Mouse (Mus musculus): ENCODE results near the gene Gucy1b1. TPM values are rescaled to one million over a fixed set of nuclear protein-coding genes. Genes with fewer than 3 reads are reported as not detected.

Gene Gucy1b1
- polyA plus RNA-seq, 1 experiment, result not detected

DNA sequence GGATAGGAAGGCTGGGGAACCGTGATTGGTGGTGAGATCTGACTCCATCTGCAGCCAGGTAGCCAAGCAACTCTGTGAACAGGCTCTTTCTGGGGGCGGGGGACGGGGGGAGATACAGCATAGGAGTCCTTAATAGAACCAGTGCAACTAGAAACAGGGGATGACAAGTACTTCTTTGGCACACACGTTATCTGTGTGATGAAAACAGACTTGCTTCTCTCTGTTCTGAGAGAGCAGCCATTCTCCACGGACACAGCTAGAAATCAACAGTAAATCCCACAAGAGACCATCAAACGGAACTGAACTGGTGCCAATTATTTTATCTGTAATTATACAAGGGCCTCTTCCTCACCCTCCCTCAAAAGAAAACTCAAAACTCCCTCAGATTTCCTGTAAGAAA is 29.7 kb upstream of the Gucy1b1 start:
- Histone ChIP-seq H3K4me3 (ENCODE audit: insufficient read depth, poor library complexity, severe bottlenecking) (no peak overlapping the region), H3ac (ENCODE audit: control insufficient read depth, insufficient read length, low read depth) (no peak overlapping the region), H3K36me3 (ENCODE audit: control insufficient read depth, insufficient read depth) (no peaks in the 10 kb centered on the region), H3K79me3 (ENCODE audit: low read depth) (no peaks in the 10 kb centered on the region), H3K79me2 (ENCODE audit: control insufficient read depth, insufficient read depth) (no peaks in the 10 kb centered on the region), H3K27me3 (ENCODE audit: control insufficient read depth, insufficient read depth, insufficient read length) (peaks cover 12% of the 10 kb centered on the region)
- TF ChIP-seq CEBPB (IDR thresholded peaks at IDR 0.05; ENCODE audit: low read depth), result no peak
- TF ChIP-seq MYOG (IDR thresholded peaks at IDR 0.05; ENCODE audit: control insufficient read depth, extremely low read depth, insufficient read length), result no peak
- no peak for TF ChIP-seq MAX (IDR thresholded peaks at IDR 0.05)
- TF ChIP-seq FOSL1 (IDR thresholded peaks at IDR 0.05; ENCODE audit: insufficient read depth, low read length, poor library complexity, severe bottlenecking), result no peak
- TF ChIP-seq CTCF (IDR thresholded peaks at IDR 0.05; ENCODE audit: control insufficient read depth, insufficient read depth, insufficient read length), result no peak
- TF ChIP-seq MYOD1 (IDR thresholded peaks at IDR 0.05; ENCODE audit: control insufficient read depth, insufficient read length, low read depth), result no peak
- no peak for TF ChIP-seq USF1 (IDR thresholded peaks at IDR 0.05; ENCODE audit: low read depth)

DNA sequence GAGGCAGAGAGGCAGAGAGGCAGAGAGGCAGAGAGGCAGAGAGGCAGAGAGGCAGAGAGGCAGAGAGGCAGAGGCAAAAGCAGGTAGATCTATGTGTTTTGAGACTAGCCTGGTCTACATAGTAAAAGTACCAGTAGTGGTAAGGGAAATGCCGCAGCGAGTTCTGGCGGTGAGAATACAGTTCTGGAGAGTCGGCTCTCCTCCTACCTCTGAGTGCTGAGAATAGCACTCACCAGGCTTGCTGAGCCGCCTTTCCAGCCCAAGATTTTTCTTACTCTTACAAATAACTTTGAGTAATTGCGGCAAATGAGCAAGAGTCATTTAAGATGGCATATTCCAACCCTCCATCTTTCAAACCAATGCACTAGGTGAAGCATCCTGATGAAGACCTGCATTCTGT is 24.6 kb upstream of the Gucy1b1 start:
- Histone ChIP-seq H3K79me2 (ENCODE audit: control insufficient read depth, insufficient read depth) (no peaks in the 10 kb centered on the region), H3K27me3 (ENCODE audit: control insufficient read depth, insufficient read depth, insufficient read length) (peaks cover 5% of the 10 kb centered on the region), H3K36me3 (ENCODE audit: control insufficient read depth, insufficient read depth) (no peaks in the 10 kb centered on the region), H3K79me3 (ENCODE audit: low read depth) (no peaks in the 10 kb centered on the region), H3ac (ENCODE audit: control insufficient read depth, insufficient read length, low read depth) (no peak overlapping the region), H3K4me3 (ENCODE audit: insufficient read depth, poor library complexity, severe bottlenecking) (no peak overlapping the region)
- TF ChIP-seq FOSL1 (IDR thresholded peaks at IDR 0.05; ENCODE audit: insufficient read depth, low read length, poor library complexity, severe bottlenecking), result no peak
- no peak for TF ChIP-seq MYOG (IDR thresholded peaks at IDR 0.05; ENCODE audit: control insufficient read depth, extremely low read depth, insufficient read length)
- TF ChIP-seq CEBPB (IDR thresholded peaks at IDR 0.05; ENCODE audit: low read depth), result no peak
- no peak for TF ChIP-seq CTCF (IDR thresholded peaks at IDR 0.05; ENCODE audit: control insufficient read depth, insufficient read depth, insufficient read length)
- no peak for TF ChIP-seq MYOD1 (IDR thresholded peaks at IDR 0.05; ENCODE audit: control insufficient read depth, insufficient read length, low read depth)
- TF ChIP-seq USF1 (IDR thresholded peaks at IDR 0.05; ENCODE audit: low read depth), result no peak
- no peak for TF ChIP-seq MAX (IDR thresholded peaks at IDR 0.05)

DNA sequence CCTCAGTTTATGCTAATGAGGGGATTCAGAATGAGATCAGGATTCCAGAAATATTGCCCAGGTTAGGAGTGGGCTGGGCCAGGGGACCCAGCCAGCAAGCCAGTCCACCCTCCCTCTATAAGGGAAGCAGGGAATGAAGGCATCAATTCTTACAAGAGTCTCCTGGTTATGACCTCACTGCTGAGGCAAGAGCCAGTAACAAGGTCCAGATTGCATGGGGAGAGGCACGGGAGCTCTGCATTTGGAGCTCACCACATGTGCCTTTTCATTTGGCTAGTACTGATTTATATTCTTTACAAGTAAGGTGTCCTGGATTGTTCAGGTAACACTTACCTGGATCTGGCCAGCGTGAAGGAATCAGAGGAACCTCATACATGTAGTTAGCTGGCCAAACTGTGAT is 22.3 kb upstream of the Gucy1b1 start:
- TF ChIP-seq FOSL1 (IDR thresholded peaks at IDR 0.05; ENCODE audit: insufficient read depth, low read length, poor library complexity, severe bottlenecking), result no peak
- no peak for TF ChIP-seq MYOD1 (IDR thresholded peaks at IDR 0.05; ENCODE audit: control insufficient read depth, insufficient read length, low read depth)
- no peak for TF ChIP-seq USF1 (IDR thresholded peaks at IDR 0.05; ENCODE audit: low read depth)
- Histone ChIP-seq H3K36me3 (ENCODE audit: control insufficient read depth, insufficient read depth) (no peaks in the 10 kb centered on the region), H3K4me3 (ENCODE audit: insufficient read depth, poor library complexity, severe bottlenecking) (no peak overlapping the region), H3K79me2 (ENCODE audit: control insufficient read depth, insufficient read depth) (no peaks in the 10 kb centered on the region), H3ac (ENCODE audit: control insufficient read depth, insufficient read length, low read depth) (no peak overlapping the region), H3K79me3 (ENCODE audit: low read depth) (no peaks in the 10 kb centered on the region), H3K27me3 (ENCODE audit: control insufficient read depth, insufficient read depth, insufficient read length) (peaks cover 5% of the 10 kb centered on the region)

DNA sequence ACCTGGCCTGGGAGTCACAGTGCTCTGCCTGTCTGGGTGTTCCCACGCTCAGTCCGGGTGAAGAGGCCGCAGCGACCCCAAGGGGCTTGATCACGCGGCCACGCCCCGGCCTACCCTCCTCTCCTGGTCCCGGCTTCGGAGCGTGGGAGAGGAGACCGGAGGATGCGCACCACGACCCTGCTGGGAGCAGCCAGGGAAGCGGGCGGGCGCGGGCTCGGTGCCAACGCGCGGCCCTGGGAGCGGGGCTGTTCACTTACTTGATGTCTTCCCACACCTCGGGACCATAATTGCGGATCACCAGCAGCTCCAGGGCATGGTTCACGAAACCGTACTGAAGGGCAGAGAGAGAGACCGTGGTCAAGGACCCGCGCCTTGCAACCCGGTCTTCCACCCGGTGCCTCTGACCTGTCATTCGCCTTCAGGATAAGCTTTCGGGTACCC is 728 bp downstream of the Gucy1b1 start:
- H3K4me3 ChIP-seq (ENCODE audit: insufficient read depth, poor library complexity, severe bottlenecking), result no peak overlapping the region
- no peaks in the 10 kb centered on the region for H3K27me3 ChIP-seq (ENCODE audit: control insufficient read depth, insufficient read depth, insufficient read length)
- no peaks in the 10 kb centered on the region for H3K79me2 ChIP-seq (ENCODE audit: control insufficient read depth, insufficient read depth)
- TF ChIP-seq MYOD1 (IDR thresholded peaks at IDR 0.05; ENCODE audit: control insufficient read depth, insufficient read length, low read depth), result no peak
- TF ChIP-seq MAX (IDR thresholded peaks at IDR 0.05), result no peak
- no peak for TF ChIP-seq CEBPB (IDR thresholded peaks at IDR 0.05; ENCODE audit: low read depth)
- TF ChIP-seq USF1 (IDR thresholded peaks at IDR 0.05; ENCODE audit: low read depth), result no peak
- TF ChIP-seq FOSL1 (IDR thresholded peaks at IDR 0.05; ENCODE audit: insufficient read depth, low read length, poor library complexity, severe bottlenecking), result no peak
- TF ChIP-seq MYOG (IDR thresholded peaks at IDR 0.05; ENCODE audit: control insufficient read depth, extremely low read depth, insufficient read length), result no peak
- no peak for TF ChIP-seq CTCF (IDR thresholded peaks at IDR 0.05; ENCODE audit: control insufficient read depth, insufficient read depth, insufficient read length)
- H3ac ChIP-seq (ENCODE audit: control insufficient read depth, insufficient read length, low read depth), result no peak overlapping the region
- H3K79me3 ChIP-seq (ENCODE audit: low read depth), result no peaks in the 10 kb centered on the region
- H3K36me3 ChIP-seq (ENCODE audit: control insufficient read depth, insufficient read depth), result no peaks in the 10 kb centered on the region

DNA sequence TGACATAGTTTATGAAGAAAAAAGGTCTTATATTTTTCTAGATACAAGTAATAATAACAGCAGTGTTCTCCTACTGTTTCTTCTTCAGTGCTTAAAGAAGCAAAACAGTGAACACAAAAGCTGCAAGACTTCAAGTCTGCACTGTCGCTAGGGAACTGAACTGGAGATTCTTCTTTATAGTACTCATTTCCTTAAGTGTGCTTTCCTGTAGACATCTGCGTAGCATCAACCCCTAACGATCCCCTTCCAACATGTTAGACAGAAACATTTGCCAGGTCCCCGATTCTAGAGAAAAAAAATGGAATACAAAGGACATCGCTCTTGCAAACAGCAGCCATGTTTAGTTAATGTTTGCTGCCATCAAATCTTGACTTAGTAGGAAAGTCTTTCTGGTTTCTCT is 6.7 kb downstream of the Gucy1b1 start:
- no peaks in the 10 kb centered on the region for H3K36me3 ChIP-seq (ENCODE audit: control insufficient read depth, insufficient read depth)
- H3ac ChIP-seq (ENCODE audit: control insufficient read depth, insufficient read length, low read depth), result no peak overlapping the region
- TF ChIP-seq CTCF (IDR thresholded peaks at IDR 0.05; ENCODE audit: control insufficient read depth, insufficient read depth, insufficient read length) (no peak), MYOD1 (IDR thresholded peaks at IDR 0.05; ENCODE audit: control insufficient read depth, insufficient read length, low read depth) (no peak), MYOG (IDR thresholded peaks at IDR 0.05; ENCODE audit: control insufficient read depth, extremely low read depth, insufficient read length) (no peak), USF1 (IDR thresholded peaks at IDR 0.05; ENCODE audit: low read depth) (no peak), MAX (IDR thresholded peaks at IDR 0.05) (no peak), FOSL1 (IDR thresholded peaks at IDR 0.05; ENCODE audit: insufficient read depth, low read length, poor library complexity, severe bottlenecking) (no peak), CEBPB (IDR thresholded peaks at IDR 0.05; ENCODE audit: low read depth) (no peak)
- H3K4me3 ChIP-seq (ENCODE audit: insufficient read depth, poor library complexity, severe bottlenecking), result no peak overlapping the region
- no peaks in the 10 kb centered on the region for H3K27me3 ChIP-seq (ENCODE audit: control insufficient read depth, insufficient read depth, insufficient read length)
- H3K79me3 ChIP-seq (ENCODE audit: low read depth), result no peaks in the 10 kb centered on the region
- H3K79me2 ChIP-seq (ENCODE audit: control insufficient read depth, insufficient read depth), result no peaks in the 10 kb centered on the region

All from C2C12 (cell line).